Mouse (Mus musculus): Measurements from ENCODE around the gene Nkx2-5. TPM values are rescaled to one million over a fixed set of nuclear protein-coding genes. Genes with fewer than 3 reads are reported as not detected.

The Nkx2-5 gene
- polyA plus RNA-seq, 1 experiment = 2.2 TPM

- Histone ChIP-seq H3K4me3 (ENCODE audit: insufficient read depth, poor library complexity, severe bottlenecking) (no peak overlapping the region), H3K79me3 (ENCODE audit: low read depth) (no peaks in the 10 kb centered on the region), H3K36me3 (ENCODE audit: control insufficient read depth, insufficient read depth) (no peaks in the 10 kb centered on the region), H3K79me2 (ENCODE audit: control insufficient read depth, insufficient read depth) (no peaks in the 10 kb centered on the region), H3K27me3 (ENCODE audit: control insufficient read depth, insufficient read depth, insufficient read length) (peaks cover 72% of the 10 kb centered on the region), H3ac (ENCODE audit: control insufficient read depth, insufficient read length, low read depth) (no peak overlapping the region)
- TF ChIP-seq MAX (IDR thresholded peaks at IDR 0.05) (no peak), MYOG (IDR thresholded peaks at IDR 0.05; ENCODE audit: control insufficient read depth, extremely low read depth, insufficient read length) (no peak), CTCF (IDR thresholded peaks at IDR 0.05; ENCODE audit: control insufficient read depth, insufficient read depth, insufficient read length) (no peak), MYOD1 (IDR thresholded peaks at IDR 0.05; ENCODE audit: control insufficient read depth, insufficient read length, low read depth) (no peak), CEBPB (IDR thresholded peaks at IDR 0.05; ENCODE audit: low read depth) (no peak), USF1 (IDR thresholded peaks at IDR 0.05; ENCODE audit: low read depth) (no peak), FOSL1 (IDR thresholded peaks at IDR 0.05; ENCODE audit: insufficient read depth, low read length, poor library complexity, severe bottlenecking) (no peak)
These were observed 8.9 kb downstream of the Nkx2-5 start for GRCm38 (mm10) chr17:26835956-26836355.

- H3K36me3 ChIP-seq (ENCODE audit: control insufficient read depth, insufficient read depth) = no peaks in the 10 kb centered on the region
- no peaks in the 10 kb centered on the region for H3K79me2 ChIP-seq (ENCODE audit: control insufficient read depth, insufficient read depth)
- no peaks in the 10 kb centered on the region for H3K79me3 ChIP-seq (ENCODE audit: low read depth)
- H3K27me3 ChIP-seq (ENCODE audit: control insufficient read depth, insufficient read depth, insufficient read length) = peaks cover 64% of the 10 kb centered on the region
- H3ac ChIP-seq (ENCODE audit: control insufficient read depth, insufficient read length, low read depth) = no peak overlapping the region
- TF ChIP-seq CTCF (IDR thresholded peaks at IDR 0.05; ENCODE audit: control insufficient read depth, insufficient read depth, insufficient read length) = no peak
- H3K4me3 ChIP-seq (ENCODE audit: insufficient read depth, poor library complexity, severe bottlenecking) = no peak overlapping the region
These were observed 9.6 kb downstream of the Nkx2-5 start for GRCm38 (mm10) chr17:26834966-26835755.

GRCm38 (mm10) chr17:26834302-26834965 is 10.4 kb downstream of the Nkx2-5 start:
- no peak for TF ChIP-seq FOSL1 (IDR thresholded peaks at IDR 0.05; ENCODE audit: insufficient read depth, low read length, poor library complexity, severe bottlenecking)
- TF ChIP-seq CEBPB (IDR thresholded peaks at IDR 0.05; ENCODE audit: low read depth) = no peak
- no peak for TF ChIP-seq CTCF (IDR thresholded peaks at IDR 0.05; ENCODE audit: control insufficient read depth, insufficient read depth, insufficient read length)
- no peak for TF ChIP-seq MAX (IDR thresholded peaks at IDR 0.05)
- TF ChIP-seq USF1 (IDR thresholded peaks at IDR 0.05; ENCODE audit: low read depth) = no peak
- no peak for TF ChIP-seq MYOD1 (IDR thresholded peaks at IDR 0.05; ENCODE audit: control insufficient read depth, insufficient read length, low read depth)
- TF ChIP-seq MYOG (IDR thresholded peaks at IDR 0.05; ENCODE audit: control insufficient read depth, extremely low read depth, insufficient read length) = no peak
- Histone ChIP-seq H3K36me3 (ENCODE audit: control insufficient read depth, insufficient read depth) (no peaks in the 10 kb centered on the region), H3ac (ENCODE audit: control insufficient read depth, insufficient read length, low read depth) (no peak overlapping the region), H3K27me3 (ENCODE audit: control insufficient read depth, insufficient read depth, insufficient read length) (peaks cover 64% of the 10 kb centered on the region), H3K79me3 (ENCODE audit: low read depth) (no peaks in the 10 kb centered on the region), H3K79me2 (ENCODE audit: control insufficient read depth, insufficient read depth) (no peaks in the 10 kb centered on the region), H3K4me3 (ENCODE audit: insufficient read depth, poor library complexity, severe bottlenecking) (no peak overlapping the region)

- Histone ChIP-seq H3K27me3 (ENCODE audit: control insufficient read depth, insufficient read depth, insufficient read length) (peaks cover 64% of the 10 kb centered on the region), H3K36me3 (ENCODE audit: control insufficient read depth, insufficient read depth) (no peaks in the 10 kb centered on the region), H3ac (ENCODE audit: control insufficient read depth, insufficient read length, low read depth) (no peak overlapping the region), H3K79me2 (ENCODE audit: control insufficient read depth, insufficient read depth) (no peaks in the 10 kb centered on the region), H3K4me3 (ENCODE audit: insufficient read depth, poor library complexity, severe bottlenecking) (no peak overlapping the region), H3K79me3 (ENCODE audit: low read depth) (no peaks in the 10 kb centered on the region)
- no peak for TF ChIP-seq CTCF (IDR thresholded peaks at IDR 0.05; ENCODE audit: control insufficient read depth, insufficient read depth, insufficient read length)
- TF ChIP-seq MAX (IDR thresholded peaks at IDR 0.05) = no peak
- no peak for TF ChIP-seq USF1 (IDR thresholded peaks at IDR 0.05; ENCODE audit: low read depth)
- no peak for TF ChIP-seq MYOD1 (IDR thresholded peaks at IDR 0.05; ENCODE audit: control insufficient read depth, insufficient read length, low read depth)
- TF ChIP-seq CEBPB (IDR thresholded peaks at IDR 0.05; ENCODE audit: low read depth) = no peak
- TF ChIP-seq MYOG (IDR thresholded peaks at IDR 0.05; ENCODE audit: control insufficient read depth, extremely low read depth, insufficient read length) = no peak
- no peak for TF ChIP-seq FOSL1 (IDR thresholded peaks at IDR 0.05; ENCODE audit: insufficient read depth, low read length, poor library complexity, severe bottlenecking)
These were observed 11.0 kb downstream of the Nkx2-5 start for GRCm38 (mm10) chr17:26833806-26834205.

GRCm38 (mm10) chr17:26826131-26826530 is 18.7 kb downstream of the Nkx2-5 start:
- no peak for TF ChIP-seq USF1 (IDR thresholded peaks at IDR 0.05; ENCODE audit: low read depth)
- no peak for TF ChIP-seq CEBPB (IDR thresholded peaks at IDR 0.05; ENCODE audit: low read depth)
- H3K79me2 ChIP-seq (ENCODE audit: control insufficient read depth, insufficient read depth) = no peaks in the 10 kb centered on the region
- no peak overlapping the region for H3ac ChIP-seq (ENCODE audit: control insufficient read depth, insufficient read length, low read depth)
- no peaks in the 10 kb centered on the region for H3K36me3 ChIP-seq (ENCODE audit: control insufficient read depth, insufficient read depth)
- no peaks in the 10 kb centered on the region for H3K79me3 ChIP-seq (ENCODE audit: low read depth)
- H3K27me3 ChIP-seq (ENCODE audit: control insufficient read depth, insufficient read depth, insufficient read length) = peaks cover 37% of the 10 kb centered on the region
- no peak overlapping the region for H3K4me3 ChIP-seq (ENCODE audit: insufficient read depth, poor library complexity, severe bottlenecking)

GRCm38 (mm10) chr17:26817776-26818175 is 27.0 kb downstream of the Nkx2-5 start:
- Histone ChIP-seq H3ac (ENCODE audit: control insufficient read depth, insufficient read length, low read depth) (no peak overlapping the region), H3K36me3 (ENCODE audit: control insufficient read depth, insufficient read depth) (no peaks in the 10 kb centered on the region), H3K79me3 (ENCODE audit: low read depth) (no peaks in the 10 kb centered on the region), H3K4me3 (ENCODE audit: insufficient read depth, poor library complexity, severe bottlenecking) (no peak overlapping the region), H3K79me2 (ENCODE audit: control insufficient read depth, insufficient read depth) (no peaks in the 10 kb centered on the region), H3K27me3 (ENCODE audit: control insufficient read depth, insufficient read depth, insufficient read length) (peaks cover 26% of the 10 kb centered on the region)
- no peak for TF ChIP-seq CEBPB (IDR thresholded peaks at IDR 0.05; ENCODE audit: low read depth)
- no peak for TF ChIP-seq USF1 (IDR thresholded peaks at IDR 0.05; ENCODE audit: low read depth)
- TF ChIP-seq MYOG (IDR thresholded peaks at IDR 0.05; ENCODE audit: control insufficient read depth, extremely low read depth, insufficient read length) = no peak
- no peak for TF ChIP-seq MYOD1 (IDR thresholded peaks at IDR 0.05; ENCODE audit: control insufficient read depth, insufficient read length, low read depth)
- TF ChIP-seq MAX (IDR thresholded peaks at IDR 0.05) = no peak
- TF ChIP-seq CTCF (IDR thresholded peaks at IDR 0.05; ENCODE audit: control insufficient read depth, insufficient read depth, insufficient read length) = no peak
- TF ChIP-seq FOSL1 (IDR thresholded peaks at IDR 0.05; ENCODE audit: insufficient read depth, low read length, poor library complexity, severe bottlenecking) = no peak

All from C2C12 (cell line).